Mouse (Mus musculus): ENCODE measurements at regions not wholly inside any gene's neighbourhood (a gene's known extent, or its start where the extent isn't known, plus 50 kb on each side); places are given as distances from the start of the nearest gene placed in this dataset.

- DNase-seq (ENCODE audit: extremely low spot score in 1 of 2, low spot score in 1 of 2), result no peak
Measured at GRCm38 (mm10) chr12:74527190-74527621, 211.0 kb upstream of the Gm11042 start.

GRCm38 (mm10) chr12:74523988-74524387, 207.8 kb upstream of the Gm11042 start:
- no peak for DNase-seq (ENCODE audit: extremely low spot score in 1 of 2, low spot score in 1 of 2)

- DNase-seq (ENCODE audit: extremely low spot score in 1 of 2, low spot score in 1 of 2), result no peak
Measured at GRCm38 (mm10) chr12:74518032-74518431, 201.8 kb upstream of the Gm11042 start.

- DNase-seq (ENCODE audit: extremely low spot score in 1 of 2, low spot score in 1 of 2), result peak; percentile 9 to 12
Measured at GRCm38 (mm10) chr12:74516527-74516926, 200.3 kb upstream of the Gm11042 start.

- no peak for DNase-seq (ENCODE audit: extremely low spot score in 1 of 2, low spot score in 1 of 2)
Measured at GRCm38 (mm10) chr12:74502791-74503190, 186.6 kb upstream of the Gm11042 start.

- no peak for DNase-seq (ENCODE audit: extremely low spot score in 1 of 2, low spot score in 1 of 2)
Measured at GRCm38 (mm10) chr12:74477619-74478018, 161.4 kb upstream of the Gm11042 start.

- DNase-seq (ENCODE audit: extremely low spot score in 1 of 2, low spot score in 1 of 2), result no peak
Measured at GRCm38 (mm10) chr12:74474741-74475140, 158.5 kb upstream of the Gm11042 start.

DNA sequence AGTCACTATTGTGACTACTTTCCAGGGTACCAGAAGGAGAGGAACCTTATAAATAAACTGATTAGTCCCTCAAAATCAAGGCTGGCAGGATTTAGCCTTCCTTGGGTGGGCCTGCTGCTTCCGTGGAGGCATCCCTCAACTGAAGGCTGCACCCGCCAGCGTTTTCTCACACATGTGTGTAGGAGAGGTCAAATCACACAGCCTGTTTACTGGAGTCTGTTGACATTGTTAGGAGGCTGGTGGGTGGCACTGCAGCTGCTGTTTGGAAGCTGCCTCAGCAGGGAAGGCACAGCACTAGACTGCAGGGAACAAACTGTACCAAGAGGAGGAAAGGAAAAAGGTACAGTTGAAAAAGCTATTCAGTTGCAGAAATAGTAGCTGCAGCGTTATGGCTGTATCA, 142.3 kb upstream of the Gm11042 start:
- peak; percentile 24 to 33 for DNase-seq (ENCODE audit: extremely low spot score in 1 of 2, low spot score in 1 of 2)

GRCm38 (mm10) chr12:74452375-74453090, 136.3 kb upstream of the Gm11042 start:
- no peak for DNase-seq (ENCODE audit: extremely low spot score in 1 of 2, low spot score in 1 of 2)

DNA sequence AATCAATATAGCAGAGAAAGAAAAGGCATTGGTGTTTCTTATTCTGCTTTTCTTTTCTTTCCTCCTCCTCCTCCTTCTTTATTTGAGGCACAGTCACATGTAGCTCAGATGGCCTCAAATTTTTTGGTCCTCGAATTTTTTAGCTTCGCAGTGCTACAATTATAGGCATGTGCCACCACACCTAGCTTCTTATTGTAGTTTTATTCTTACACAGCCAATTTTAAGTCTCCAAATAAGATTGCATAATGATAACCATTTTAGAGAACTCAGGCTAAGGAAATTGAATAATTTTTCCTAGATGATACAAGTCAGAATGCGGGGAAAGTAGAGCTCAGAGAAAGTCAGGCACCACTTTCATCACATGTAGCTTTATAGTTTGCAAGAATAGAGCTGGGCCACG, 132.1 kb upstream of the Gm11042 start:
- no peak for DNase-seq (ENCODE audit: extremely low spot score in 1 of 2, low spot score in 1 of 2)

GRCm38 (mm10) chr12:74434874-74435273, 118.7 kb upstream of the Gm11042 start:
- DNase-seq (ENCODE audit: extremely low spot score in 1 of 2, low spot score in 1 of 2), result no peak

DNA sequence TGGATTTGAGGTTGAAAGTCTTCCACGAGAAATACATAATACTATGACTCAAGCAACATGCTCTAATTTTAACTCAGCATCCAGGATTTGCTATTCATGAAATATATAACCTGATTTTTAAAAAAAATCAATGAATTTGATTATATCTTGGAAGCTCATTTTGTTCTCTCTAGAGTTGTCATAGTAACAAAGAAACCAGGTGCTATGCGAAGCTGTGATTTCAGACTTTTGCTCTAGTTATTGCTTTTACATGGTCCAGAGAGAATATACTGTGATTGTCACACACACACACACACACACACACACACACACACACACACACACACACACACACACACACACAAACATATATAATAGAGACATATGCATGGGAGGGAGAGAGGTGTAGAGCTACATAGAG, 98.5 kb upstream of the Gm11042 start:
- DNase-seq (ENCODE audit: extremely low spot score in 1 of 2, low spot score in 1 of 2), result no peak

DNA sequence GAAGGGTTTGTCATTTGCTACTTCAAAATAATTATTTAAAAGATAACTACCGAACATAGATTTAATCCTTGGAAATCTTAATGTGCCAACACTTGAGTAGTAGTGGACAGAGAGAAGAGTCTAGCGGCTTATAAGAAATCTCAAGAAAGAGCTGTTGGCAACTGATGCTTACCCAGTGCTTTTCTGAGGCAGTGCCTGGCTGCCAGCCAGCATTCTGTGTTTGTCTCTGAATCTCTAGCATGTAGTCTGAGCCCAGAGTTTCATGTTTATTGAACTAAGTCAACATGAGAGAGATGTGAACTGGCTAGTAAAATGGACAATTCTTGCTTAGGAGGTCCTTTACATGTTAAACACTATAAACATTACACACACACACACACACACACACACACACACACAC, 94.3 kb upstream of the Gm11042 start:
- DNase-seq (ENCODE audit: extremely low spot score in 1 of 2, low spot score in 1 of 2), result no peak

GRCm38 (mm10) chr12:74407591-74408095, 91.4 kb upstream of the Gm11042 start:
- DNase-seq (ENCODE audit: extremely low spot score in 1 of 2, low spot score in 1 of 2), result no peak

DNA sequence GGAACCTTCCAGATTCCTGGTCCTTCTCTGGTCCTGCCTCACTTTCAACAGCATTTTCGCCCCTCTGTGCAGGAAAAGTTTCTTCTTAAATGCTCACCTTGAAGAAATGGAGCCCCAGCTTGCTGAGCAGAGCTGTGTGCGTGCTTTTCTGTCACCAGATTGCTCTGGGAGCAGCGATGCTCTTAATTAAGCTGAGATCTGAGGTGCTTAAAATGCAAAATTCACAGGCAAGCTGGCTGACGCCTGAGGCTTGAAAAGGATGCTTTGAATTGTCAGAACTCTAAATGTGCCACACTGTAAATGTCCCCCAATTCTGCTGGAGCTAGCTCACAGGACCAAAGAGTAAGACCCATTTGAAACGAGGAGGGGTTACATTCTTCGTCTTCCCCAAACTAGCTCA, 73.6 kb upstream of the Gm11042 start:
- no peak for DNase-seq (ENCODE audit: extremely low spot score in 1 of 2, low spot score in 1 of 2)
